Mouse (Mus musculus) retina, adult 2 months (tissue): Measurements from ENCODE around the gene Prkacb.

ENCODE experiments used
- DNase-seq: peaks from one replicate; pipeline ENCODE4 v3.0.0-alpha.2; 2012; ENCODE audit warnings: low read depth, low spot score

Prkacb gene

GRCm38 (mm10) chr3:146719696-146720095 is 93.1 kb downstream of the Prkacb start:
- no peak for DNase-seq

- no peak for DNase-seq
Observed at GRCm38 (mm10) chr3:146718251-146718650, 94.5 kb downstream of the Prkacb start.

DNA sequence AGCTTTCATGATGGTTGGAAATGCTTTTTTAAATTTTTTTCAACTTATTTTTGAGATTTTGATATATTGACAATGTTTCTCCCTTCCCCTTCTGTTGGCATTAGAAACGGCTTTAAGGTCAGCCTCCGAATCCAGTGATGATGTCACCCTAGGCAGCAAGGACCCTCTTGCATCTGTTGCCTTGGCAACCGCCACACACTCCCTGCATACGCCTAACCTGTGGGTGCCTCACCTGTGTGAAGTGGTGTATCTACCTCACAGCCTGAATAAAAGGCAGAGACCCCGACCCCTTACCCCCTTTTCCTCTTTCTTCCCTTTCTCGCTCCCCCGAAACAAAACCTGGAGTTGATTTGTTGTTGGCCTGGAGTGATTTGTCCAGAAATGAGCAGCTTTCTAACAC is 100.5 kb downstream of the Prkacb start:
- no peak for DNase-seq

- no peak for DNase-seq
Observed at GRCm38 (mm10) chr3:146711559-146711958, 101.2 kb downstream of the Prkacb start.

GRCm38 (mm10) chr3:146711084-146711483 is 101.7 kb downstream of the Prkacb start:
- no peak for DNase-seq

GRCm38 (mm10) chr3:146709086-146709485 is 103.7 kb downstream of the Prkacb start:
- DNase-seq, result no peak

DNA sequence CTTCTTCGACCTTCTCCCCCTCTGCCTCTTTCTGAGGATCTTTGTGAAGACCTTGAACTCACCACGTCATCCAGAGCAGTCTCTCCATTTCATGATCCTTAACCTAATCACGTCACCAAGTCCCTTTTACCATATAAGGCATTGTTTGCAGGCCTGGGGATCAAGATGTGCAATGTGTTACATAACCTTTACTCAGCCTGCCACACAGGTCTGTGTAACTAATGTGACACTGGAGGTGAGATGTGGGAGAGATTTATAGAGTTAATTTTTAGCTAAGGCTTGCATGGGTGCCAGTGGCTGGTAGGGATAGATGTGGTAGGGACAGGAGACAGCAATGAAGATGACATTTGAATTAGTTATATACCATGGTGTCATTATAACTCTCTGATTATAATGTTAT is 104.4 kb downstream of the Prkacb start:
- DNase-seq, result no peak

DNA sequence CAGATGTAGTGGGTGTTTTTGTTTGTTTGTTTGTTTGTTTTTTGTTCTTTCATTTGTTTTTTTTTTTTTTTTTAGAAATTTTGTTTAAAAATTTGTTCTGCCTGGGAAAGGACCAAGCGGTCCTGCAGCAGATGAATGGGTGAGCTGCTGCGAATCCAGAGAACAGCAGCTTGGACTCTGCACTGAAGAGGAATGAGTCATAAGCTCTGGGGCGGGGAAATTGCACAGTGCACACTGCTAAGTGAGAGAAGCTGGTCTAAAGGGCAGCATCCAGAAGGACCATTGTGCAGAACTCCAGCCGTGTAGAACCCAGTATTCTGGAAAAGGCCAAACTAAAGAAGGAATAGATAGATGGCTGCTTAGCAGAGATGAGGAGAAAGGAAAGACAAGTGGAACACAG is 108.7 kb downstream of the Prkacb start:
- no peak for DNase-seq

DNA sequence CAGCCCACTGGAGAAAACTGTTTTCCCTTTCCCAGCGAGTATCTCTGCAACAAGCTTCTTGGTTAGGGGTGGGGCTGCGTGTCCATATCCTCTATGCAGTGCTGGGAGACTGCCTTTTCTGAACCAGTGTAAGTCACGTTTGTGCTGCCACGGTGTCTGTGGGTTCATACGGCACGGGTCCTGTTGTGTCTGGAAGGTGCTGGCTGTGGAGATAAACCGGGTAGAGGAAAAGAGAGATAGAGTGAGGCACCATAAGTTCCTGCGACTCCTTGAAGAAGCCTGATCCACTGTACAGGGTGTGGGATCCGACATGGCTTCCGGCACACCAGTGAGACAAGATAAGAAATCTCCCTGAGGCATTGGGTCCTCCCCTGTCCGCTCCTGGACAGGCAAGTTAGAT is 112.7 kb downstream of the Prkacb start:
- DNase-seq, result no peak

DNA sequence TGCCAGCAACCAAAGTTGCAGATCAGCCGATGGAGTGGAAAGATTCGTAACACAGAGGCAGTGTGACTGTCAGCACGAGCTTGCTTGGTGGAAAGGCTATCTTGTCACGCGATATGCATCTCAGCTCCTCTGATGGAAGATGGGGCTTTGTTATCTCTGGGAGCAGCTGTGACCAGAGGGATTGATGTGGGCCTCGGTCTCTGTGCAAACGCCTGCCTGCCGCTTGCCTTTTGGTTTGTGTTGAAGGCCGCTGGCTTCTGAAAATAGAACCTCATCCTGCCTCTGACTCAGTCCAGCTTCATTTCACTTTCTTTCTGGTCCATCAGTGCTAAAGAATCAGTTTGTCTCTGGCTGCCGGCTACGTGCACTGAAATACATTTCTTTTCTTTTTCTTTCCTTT is 113.8 kb downstream of the Prkacb start:
- DNase-seq, result no peak

- no peak for DNase-seq
Observed at GRCm38 (mm10) chr3:146692547-146692946, 120.2 kb downstream of the Prkacb start.

GRCm38 (mm10) chr3:146687121-146687725 is 125.6 kb downstream of the Prkacb start:
- no peak for DNase-seq

- DNase-seq, result no peak
Observed at GRCm38 (mm10) chr3:146686428-146686827, 126.4 kb downstream of the Prkacb start.

DNA sequence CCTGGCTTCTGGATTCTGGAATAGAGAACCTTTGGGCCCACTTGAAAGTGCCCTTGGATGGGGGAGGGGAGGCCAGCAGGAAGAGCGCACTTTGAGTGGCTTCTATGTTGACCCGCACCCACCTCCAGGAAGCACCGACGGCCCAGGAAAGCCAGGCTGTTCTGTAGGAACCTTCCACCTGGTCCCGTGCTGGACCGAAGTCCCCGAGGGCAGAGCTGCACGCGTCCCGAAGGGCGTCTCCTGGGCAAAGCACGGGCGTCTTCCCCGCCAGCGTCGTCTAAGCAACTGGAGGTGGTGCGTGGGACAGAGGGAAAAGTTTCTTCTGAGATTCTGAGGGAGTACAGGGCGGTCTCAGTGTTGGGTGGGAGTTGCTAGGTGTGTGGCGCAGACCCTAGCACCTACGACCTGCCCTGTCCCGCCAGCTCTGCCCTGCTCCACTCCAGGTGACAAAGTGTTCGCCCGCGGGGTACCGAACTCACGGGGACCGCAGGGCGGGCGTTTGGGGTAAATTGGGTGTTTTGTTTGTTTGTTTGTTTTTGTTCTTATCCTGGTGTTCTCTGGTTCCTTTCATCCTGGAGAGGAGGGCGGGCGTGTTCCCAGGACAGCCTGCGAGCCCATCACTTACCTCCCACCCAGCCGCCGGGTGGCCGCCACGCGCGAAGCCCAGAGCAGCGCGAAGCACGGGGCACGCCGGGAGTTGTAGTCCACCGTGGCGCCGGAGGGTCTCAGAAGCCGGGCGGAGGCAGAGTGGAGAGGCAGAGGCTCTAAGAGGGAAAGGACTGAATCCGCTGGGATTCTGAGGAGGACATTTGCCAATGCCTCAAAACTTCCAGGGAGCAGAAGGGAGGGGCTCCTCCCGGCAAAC is 127.7 kb downstream of the Prkacb start, which contains the start of gene Samd13:
Gene Samd13, minus strand, starts transcription at position 782 of the 865 bp plus-strand sequence.
- DNase-seq, result no peak

DNA sequence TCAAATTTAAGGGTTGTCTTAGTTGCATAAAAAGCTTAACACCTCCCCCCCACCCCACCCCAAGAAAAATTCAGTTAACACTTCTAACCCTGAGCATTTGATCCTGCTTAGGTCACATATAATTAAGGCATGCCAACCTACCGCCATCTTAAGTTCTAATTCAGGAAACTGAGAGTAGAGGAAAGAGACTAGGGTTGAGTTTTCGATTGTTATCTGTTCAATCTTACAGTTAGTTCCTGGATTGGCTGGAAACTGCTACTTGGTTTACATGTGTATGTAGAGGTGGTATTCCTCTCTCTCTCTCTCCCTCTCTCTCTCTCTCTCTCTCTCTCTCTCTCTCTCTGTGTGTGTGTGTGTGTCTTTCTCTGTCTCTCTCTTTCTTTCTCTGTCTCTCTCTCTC is 129.7 kb downstream of the Prkacb start:
- no peak for DNase-seq

DNA sequence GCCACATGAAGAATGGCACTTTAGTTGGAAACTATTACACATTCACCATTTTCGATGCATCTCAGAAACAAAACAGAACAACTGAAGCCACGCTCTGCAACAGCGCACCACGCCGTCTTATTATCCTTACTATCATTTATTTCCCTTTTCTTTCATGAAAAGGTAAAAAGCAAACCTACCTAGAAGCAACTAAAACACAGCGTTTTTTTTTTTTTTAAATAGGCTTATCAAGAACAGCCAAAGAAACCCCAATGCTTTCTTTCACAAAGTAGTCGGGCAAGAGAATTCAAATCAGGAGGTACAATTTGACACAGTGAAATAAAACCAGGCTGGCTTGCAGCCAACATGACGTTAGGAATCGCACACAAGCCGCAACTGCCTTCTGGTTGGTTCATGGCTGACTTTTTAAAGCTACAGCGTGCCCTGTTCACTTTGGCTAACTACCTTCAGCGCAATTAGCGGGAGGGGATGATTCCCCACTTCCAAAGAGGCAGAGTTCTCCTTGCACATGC is 130.6 kb downstream of the Prkacb start:
- no peak for DNase-seq

GRCm38 (mm10) chr3:146681696-146682095 is 131.1 kb downstream of the Prkacb start:
- no peak for DNase-seq

- no peak for DNase-seq
Observed at GRCm38 (mm10) chr3:146680625-146681024, 132.2 kb downstream of the Prkacb start.

- DNase-seq, result no peak
Observed at GRCm38 (mm10) chr3:146679646-146680045, 133.1 kb downstream of the Prkacb start.
